Mouse (Mus musculus) common myeloid progenitor, adult 5-6 weeks (primary cell): Measurements from ENCODE around the gene Hoxa11. TPM values are rescaled to one million over a fixed set of nuclear protein-coding genes. Genes with fewer than 3 reads are reported as not detected.

Experiments
- ATAC-seq: replicated peaks from 2 replicates; pipeline ENCODE4 v1.8.0; 2016; ENCODE audit warnings: low read depth, mild to moderate bottlenecking, moderate TSS enrichment, inconsistent platforms; ENCODE audit not compliant: poor library complexity, severe bottlenecking
- total RNA-seq: library from RNA; stranded (forward); fragments of 200-1000, 187-1606 nt; gene quantifications from 2 replicates; pipeline ENCODE4 v1.2.3, GENCODE M21; 2017

Gene Hoxa11
- not detected in 2 replicates for total RNA-seq

DNA sequence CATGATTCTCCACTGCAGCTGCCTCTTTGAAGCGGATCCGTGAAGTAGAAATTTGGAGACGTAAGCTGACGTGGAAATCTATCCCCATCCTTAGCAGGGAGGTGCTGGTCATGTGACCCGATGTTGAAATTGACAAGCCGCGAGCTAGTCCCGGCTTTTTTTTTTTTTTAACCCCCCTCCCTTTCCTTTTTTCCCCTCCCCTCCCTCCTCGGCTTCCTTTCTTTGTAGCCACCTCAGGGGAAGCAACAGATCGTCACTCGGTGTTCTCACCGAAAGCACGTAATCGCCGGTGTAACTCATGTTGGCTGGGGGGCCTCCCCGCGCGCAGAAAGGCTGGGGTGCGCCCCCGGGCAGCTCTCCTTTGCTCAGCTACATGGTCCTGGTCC lies at the start of gene Hoxa11:
Gene Hoxa11 (minus strand): TSS at position 54 of the 386 bp plus-strand sequence.
- ATAC-seq: no peak

DNA sequence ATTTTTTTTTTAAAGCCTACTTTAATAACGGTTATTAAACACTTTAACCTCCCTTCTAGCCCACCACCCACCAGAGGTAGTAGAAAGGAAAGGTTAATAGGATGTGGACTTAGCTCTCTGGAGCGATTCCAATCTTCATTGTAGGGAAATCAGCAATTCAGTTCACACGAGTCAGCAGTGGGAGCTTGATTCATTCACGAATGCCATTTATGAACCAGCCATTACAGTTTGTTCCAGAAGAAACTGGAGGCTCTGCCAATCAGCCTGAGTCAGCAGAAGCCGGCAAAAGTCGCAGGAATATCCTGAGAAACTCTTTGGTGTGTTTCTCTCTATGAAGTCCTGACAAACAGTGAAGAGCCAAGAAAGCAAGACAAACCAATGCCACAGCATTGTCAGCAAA lies 49.0 kb upstream of the Hoxa11 start:
- no peak for ATAC-seq

DNA sequence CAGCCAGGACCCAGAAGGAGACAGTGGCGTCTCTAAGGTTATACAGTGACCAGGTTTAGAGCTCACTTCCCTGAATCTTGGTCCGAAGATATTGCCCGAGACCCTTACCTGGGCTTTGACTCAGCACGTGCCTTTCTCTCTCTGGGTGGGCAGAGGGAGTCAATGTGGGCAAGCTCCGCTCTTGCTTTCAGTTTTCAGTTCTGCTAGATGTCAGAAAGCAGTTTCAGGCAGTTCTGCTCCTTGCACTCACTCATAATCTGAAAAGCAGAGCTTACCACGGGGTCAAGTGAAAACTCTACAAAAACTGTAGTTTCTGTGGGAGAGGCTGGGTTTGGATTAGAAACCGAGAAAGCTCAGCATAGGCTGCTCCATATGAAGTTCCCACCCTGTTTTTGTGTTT lies 46.7 kb upstream of the Hoxa11 start:
- ATAC-seq: no peak

DNA sequence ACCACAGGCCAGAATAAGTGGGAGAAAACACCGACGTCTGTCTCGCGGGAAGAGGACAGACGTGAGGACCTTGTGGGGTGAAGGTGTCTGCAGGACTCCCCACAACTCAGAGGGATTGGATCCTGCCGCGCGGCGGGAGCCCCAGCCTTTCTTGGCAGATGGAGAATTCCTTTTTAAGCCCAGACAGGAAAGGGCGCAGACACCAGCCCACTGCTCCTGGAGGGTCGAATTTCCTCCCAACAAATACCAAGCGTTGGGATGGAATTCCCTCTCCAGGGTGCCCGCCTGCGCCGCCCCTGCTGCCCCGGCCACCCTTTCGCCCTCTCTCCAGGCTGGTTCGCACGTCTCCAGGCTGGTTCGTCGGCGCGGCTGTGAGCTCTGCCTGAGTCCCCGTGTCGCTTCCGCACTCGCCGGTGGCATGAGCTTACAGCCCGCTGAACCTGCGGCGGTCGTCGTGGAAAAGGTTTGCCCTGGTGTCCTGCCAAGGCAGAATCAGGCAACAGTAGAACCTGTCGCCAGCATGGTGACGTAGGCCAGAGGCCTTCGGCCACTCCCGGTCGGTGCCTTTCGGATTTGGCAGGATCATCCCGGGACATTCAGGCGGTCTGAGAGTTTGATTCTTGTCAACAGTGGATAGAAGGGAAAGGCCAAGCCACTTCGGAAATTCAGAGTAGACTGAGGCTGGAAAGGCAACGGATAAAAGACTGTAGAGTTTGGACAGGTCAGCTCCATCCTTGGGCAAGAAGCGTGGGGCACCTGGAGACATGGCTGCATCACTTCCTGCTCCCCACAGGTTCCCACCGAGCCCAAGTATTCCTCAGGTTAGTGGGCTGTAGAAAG lies 45.6 kb upstream of the Hoxa11 start:
- peak; percentile 74 for ATAC-seq

DNA sequence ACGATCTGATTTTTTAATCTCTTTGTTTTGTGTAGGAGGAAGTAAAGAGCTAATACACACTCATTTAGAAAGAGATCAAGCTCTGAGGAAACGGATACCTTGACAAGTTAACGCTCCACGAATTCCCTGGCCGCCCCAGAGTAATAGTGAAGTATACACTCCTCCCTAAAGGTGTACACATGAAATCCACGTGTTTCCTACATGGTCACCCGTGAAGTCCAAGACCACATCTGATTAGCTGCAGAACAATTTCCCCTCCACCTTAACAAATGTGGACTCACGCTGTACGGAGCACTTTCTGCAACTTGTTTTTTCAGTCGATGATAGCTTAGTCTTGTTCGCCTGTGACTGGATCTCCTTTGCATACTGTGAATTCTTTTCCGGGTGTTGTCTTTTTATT lies 44.6 kb upstream of the Hoxa11 start:
- no peak for ATAC-seq

DNA sequence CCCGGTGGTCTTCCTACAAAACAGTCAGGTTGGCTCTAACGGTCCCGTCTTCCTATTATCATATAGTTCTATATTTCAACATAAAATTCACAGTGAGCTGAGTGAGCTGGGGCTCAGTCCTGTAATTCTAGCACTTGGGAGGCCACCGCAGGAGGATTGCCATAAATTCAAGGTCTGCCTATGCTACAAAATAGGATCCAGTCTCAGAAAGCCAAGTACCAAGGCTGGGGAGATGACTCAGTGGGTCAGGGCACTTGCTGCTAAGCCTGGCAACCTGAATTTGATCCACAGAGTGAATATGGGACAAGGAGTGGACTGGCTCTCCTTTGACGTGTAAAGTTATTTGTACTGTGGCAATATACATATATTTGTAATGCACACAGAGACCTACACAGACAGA lies 38.3 kb upstream of the Hoxa11 start:
- ATAC-seq: no peak

DNA sequence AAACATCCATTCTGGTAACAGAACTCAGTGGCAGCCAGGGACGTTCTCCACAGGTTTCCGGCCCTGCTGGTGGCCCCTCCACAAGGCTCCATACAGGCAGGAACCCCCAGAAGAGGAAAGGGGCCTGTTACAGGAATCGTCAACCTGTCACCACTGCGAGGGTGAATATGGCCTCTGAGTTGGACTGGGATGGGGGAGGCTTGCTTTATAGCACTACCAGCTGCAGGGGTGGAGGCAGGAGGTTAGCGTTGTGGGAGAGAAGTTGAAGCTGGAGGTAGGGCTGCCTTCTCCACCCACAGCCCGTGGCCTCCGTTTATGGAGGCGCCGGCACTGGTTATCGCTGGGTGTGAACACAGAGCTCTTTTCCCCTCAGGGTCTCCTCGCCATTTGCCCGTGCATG lies 35.5 kb upstream of the Hoxa11 start:
- no peak for ATAC-seq

DNA sequence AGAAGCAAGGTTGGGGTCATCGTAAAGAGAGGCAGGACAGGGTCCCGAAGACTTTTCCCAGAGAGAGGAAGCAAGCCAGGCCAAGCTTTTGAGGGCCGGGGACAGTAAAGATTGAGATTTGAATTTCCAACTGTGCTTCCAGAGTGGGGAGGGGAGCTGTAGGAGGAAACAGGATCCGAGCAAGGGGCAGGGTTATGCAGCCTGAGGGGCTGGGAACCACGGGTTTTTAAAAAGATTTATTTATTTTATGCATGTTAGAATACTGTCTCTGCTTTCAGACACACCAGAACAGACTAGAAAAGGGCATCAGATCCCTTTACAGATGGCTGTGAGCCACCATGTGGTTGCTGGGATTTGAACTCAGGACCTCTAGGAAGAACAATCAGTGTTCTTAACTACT lies 31.3 kb upstream of the Hoxa11 start:
- no peak for ATAC-seq

DNA sequence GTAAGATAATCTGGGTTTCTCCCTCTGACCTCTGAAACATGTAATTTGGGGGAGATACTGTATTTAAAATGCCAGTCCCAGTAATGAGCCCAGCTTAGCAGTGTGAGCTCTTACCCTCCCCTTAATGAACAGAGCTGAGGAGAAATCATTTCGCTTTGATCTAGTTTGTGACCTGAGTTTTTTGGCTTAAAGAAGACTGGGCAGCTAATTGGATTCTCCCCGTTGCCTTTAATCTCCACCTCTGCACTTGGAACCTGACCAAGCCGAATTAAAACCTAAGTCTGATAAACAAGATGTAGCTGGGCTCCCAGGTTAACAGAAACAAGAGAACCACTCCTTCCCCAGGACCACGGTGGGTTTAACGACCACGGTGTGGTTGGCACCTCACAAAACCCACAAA lies 30.8 kb upstream of the Hoxa11 start:
- ATAC-seq: no peak

DNA sequence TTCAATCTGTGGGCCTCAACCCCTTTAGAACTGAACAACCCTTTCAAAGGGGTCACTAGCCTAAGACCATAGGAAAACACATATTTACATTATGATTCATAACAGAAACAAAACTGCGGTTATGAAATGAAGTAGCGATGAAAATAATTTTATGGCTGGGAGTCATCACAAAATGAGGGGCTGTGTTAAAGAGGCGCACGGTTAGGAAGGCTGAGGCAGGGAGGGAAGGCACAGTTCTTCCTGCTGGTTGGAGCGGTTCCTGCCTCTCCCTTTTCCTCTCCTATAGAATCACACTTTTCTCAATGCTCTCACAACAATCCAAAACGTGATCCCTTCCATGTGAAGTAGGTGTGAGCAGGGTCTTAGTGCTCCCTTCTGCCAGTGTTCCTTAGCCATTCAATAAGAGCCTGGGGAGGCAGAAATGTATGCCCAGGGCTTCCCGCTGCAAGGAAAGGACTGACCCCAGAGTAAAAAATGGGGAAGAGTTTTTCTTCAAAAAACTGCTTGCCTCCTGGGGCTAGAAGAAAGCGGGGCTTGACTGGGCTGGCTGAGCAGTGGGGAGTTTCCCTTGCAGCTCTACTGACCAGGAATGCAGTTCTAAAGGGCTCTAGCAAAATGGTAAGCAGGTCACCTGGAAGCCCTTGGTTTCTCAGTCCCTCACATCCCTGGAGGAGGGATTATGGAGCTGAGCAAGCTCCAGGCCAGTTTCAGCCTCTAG lies 30.1 kb upstream of the Hoxa11 start:
- ATAC-seq: no peak

DNA sequence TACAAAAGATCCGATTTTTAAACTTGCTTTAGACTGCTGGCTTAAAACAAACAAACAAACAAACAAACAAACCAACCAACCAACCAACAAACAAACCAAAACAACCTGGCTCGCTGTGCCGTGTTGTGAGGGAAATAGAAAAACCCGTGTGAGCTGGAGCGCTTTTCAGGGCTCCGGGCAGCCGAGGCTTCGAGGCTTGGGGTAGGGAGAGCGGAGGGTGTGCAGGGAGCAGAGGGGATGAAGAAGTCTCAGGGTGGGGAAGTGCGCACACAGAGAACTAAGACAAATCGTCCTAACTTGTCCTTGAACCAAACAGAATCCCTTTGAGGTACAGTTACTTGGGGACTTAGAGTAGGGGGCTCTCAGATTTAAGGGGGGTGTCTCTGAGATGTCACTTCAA lies 29.0 kb upstream of the Hoxa11 start:
- ATAC-seq: no peak

DNA sequence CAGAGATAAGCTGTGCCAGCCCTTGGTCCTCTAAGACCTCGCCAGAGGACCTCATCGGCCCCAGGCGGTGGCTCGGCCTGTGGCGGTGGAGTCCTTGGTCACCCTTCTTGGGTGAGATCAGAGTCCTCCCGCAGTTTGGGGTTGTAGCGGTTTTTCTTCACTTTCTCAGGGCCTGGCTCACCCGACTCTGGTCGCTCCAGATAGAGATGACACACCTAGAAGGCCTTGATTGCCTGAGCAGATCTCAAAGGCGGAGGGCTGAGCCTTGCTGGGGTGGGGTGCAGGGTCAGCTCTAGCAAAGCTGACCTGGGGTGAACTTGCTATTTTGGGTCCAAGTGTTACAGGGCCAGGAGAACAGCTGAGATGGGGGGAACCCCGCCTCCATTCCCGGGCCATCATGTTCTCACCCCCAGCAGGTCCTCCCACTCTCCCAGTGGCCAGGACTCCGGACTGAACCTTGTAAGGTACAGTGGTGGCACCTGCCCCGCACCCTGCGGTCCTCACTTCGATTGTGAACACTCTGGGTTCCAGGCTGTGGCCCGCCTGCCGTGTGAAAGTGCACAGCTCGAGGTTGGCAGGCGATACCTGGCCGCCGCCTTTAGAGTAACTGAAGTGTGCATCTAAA lies 28.2 kb upstream of the Hoxa11 start:
- ATAC-seq: 0 out of 2 replicates have a peak, but pooled peaks have one; percentile 13

DNA sequence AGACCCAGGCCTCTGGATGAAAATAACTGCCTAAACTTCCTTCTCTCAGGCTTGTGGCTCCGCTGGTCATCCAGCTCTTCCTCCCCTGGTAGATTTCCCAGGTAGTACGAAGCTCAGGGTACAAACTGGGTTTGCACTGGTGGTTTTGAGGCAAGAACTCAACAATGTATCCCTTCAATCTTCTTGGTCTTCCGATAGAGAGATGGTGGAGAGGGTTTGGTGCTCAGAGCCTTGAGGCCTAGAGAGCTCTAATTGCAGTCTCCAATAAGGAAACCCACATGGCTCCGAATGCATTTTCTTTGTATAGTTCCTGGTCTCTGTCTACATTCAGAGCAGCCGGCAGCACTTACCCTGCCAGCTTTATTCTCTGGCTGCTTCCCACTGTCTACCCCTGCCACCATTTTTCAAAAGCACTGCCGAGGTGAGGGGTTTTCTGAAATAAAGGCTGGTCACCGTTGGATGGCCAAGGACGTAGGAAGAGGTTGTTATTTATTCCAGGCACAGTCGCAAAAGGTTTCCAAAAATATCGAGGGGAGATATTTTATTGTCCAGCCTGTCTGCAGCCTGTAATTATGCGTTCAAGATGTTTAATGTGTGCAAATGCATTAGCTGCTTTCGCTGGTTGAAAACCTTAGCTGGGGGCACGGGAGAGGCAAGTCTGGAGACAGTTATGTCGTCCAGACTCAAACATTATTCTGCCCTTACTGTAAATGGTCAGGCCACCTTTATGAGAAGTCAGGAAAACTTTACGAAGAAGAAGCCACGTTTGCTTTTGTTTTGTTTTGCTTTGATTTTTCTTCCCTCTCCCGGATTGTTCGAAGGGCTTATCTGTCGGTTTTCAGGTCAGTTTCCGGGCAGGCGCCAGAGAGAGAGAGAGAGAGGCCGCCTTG lies 27.4 kb upstream of the Hoxa11 start:
- ATAC-seq: no peak

DNA sequence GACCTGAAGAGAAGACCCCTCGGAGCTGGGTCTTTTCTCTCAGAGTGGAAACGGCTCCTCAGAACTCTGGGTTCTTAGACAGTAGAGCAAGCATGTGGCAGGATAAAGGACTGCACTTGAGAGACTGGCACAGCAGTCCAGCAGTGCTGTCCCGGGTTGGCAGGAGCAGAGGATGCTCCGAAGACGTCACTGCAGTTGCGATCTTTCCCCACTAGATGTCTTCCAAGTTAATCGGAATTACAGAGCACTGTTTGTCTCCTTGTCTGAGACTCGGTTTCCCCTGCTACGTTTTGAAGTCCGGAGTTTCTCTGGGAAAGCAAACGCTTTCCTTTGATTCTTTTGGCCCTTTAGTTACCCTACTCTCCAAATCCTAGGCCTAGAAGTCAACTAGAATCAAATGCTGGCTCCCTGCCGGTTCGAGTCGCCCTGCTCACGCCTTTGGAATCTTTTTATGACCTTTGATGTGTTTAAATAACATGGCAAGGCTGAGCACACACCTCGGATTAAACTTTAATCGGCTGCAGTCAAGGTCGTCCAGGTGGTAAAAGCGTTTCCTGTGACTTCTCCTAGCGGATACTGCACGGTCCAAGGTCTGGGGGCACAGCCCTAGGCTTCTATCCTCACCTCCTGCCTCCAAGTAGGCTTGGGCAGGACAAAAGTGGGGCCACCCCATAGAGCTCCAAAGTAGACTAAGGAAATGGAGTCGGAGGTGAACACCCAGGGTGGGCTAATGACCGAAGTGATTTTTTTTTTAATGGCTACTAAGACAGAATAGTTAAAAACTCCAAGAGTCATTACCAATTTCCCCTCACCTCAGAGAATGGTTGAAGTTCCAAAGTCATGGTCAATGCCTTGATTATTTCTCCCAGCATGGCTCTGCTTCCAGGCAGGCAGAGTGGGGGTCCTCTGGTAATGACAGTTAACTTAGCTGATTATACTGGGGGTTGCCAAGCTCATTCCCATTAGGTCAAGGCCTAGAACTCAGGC lies 25.2 kb upstream of the Hoxa11 start:
- ATAC-seq: peak; percentile 77

DNA sequence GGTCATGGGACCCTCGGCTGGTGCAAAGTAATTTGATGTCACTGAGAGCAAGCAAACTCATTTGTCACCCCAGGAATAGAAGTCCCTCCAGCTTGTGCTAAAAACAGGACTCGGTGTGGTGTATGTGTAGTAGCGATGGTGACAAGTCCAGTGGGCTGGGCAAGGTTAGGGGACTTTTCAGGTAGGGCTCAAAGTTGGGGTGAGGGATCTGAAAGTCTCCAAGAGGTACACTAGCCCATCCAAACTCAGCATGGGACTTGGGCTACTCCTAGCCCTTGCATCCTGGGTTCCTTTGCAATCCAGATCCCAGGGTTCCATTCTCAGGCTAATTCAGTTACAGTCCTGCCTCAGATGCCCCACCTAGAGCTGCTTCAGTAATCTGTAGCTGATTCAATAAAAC lies 23.1 kb upstream of the Hoxa11 start:
- ATAC-seq: no peak

DNA sequence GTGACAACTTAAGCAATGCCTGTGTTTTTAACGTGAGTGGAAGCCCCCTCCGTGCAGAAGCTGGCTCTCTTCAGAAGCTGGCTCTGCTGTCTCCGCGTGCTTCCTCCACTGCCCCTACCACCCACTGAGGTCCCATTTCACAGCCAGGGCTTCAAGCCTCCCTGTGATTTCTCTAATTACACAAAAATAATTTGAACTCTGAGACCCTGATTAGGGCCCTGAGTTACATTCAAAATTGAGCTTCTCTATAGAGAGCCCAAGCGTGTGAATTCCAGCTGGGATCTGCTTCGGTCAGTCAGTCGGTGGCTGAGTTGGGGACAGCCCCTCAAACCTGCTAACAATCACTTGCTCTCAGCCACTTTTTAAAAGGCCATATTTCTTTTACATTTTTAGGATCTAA lies 22.7 kb upstream of the Hoxa11 start:
- no peak for ATAC-seq

DNA sequence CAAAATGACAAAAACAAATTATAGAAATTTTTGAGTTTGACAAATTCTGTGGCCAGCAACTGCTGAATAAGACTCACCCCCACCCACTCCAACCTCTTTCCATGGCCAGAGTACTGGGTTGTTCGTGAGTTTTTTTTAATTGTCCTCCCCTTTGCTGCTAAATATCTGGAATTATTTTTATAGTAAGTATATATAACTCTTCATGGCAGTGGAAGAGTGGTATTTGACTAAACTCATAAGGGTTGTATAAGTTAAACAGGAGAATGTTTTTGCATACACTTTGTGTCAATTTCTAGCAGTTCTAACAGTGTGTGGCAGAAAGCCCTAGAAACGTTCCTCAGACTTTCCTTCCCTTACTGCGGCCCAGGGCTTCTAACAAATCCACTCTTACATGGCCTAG lies 22.1 kb upstream of the Hoxa11 start:
- no peak for ATAC-seq

DNA sequence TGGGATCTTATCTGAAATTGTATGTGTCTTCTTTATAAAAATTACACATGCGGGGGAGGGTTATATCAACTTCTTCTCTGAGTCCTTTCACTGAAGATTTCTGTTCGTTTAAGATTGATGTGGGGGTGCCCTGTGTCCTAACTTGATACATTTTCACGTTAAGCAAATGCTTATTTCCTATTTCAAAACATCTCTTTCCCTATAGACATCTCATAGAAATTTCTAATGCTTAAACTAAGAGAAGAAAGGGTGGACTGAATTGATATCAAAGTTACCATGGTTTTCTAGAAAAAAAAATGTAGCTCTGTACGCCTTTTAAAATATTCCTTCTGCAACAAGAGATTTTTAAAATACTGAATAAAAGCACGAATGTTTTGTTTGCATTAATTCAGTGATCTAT lies 21.6 kb upstream of the Hoxa11 start:
- ATAC-seq: no peak

DNA sequence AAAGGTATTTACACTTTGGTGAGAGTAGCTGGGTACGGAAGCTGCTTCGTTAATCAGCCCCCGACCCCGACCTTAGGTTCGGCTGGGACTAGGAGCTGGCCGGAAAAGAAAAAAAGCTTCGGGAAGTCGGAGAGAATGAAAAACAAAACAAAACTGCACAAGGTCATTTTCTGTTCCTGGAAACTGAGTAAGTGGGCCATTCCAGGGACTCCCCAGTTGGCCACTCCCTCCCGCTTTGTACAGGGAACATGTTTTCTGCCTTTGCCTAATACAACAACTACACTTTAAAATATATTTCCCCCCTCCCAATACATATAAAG lies 21.0 kb upstream of the Hoxa11 start:
- ATAC-seq: no peak
